Mouse (Mus musculus) stomach, embryonic 14.5 days (tissue): ENCODE results near the gene Slk. TPM values are rescaled to one million over a fixed set of nuclear protein-coding genes. Genes with fewer than 3 reads are reported as not detected.

Experiments used
- ATAC-seq: fragments of 200-750 bp; cut with Nextera tagmentation; 2 replicates; pipeline ENCODE4 v1.8.0; 2017; ENCODE audit warnings: low read depth, moderate TSS enrichment; ENCODE audit not compliant: insufficient number of reproducible peaks, insufficient read depth, low FRiP score
- H3K27ac ChIP-seq: fragments of 300-500 bp; sonication (generic); 2 replicates; pipeline ENCODE4 v1.5.1; 2014; ENCODE audit warnings: mild to moderate bottlenecking, low read length, moderate library complexity, mixed read lengths
- H3K27me3 ChIP-seq: fragments of 300-500 bp; sonication (generic); 2 replicates; pipeline ENCODE4 v1.6.1; 2014; ENCODE audit warnings: low read length, control low read depth, mixed read lengths; ENCODE audit not compliant: control insufficient read depth, insufficient read depth
- H3K36me3 ChIP-seq: fragments of 300-500 bp; sonication (generic); 2 replicates; pipeline ENCODE4 v1.6.1; 2014; ENCODE audit warnings: mild to moderate bottlenecking, control low read depth, low read length, moderate library complexity, mixed read lengths; ENCODE audit not compliant: control insufficient read depth, insufficient read depth
- H3K4me1 ChIP-seq: fragments of 300-500 bp; sonication (generic); 2 replicates; pipeline ENCODE4 v1.6.1; 2014; ENCODE audit warnings: low read length, control low read depth, mixed read lengths; ENCODE audit not compliant: control insufficient read depth, insufficient read depth
- H3K4me2 ChIP-seq: fragments of 300-500 bp; sonication (generic); replicated peaks from 2 replicates; pipeline ENCODE4 v1.6.1; 2014; ENCODE audit warnings: low read depth, low read length, control low read depth
- H3K4me3 ChIP-seq: fragments of 300-500 bp; sonication (generic); 2 replicates; pipeline ENCODE4 v1.5.1; 2014; ENCODE audit warnings: low read depth, low read length, control low read depth
- H3K9ac ChIP-seq: fragments of 300-500 bp; sonication (generic); replicated peaks from 2 replicates; pipeline ENCODE4 v1.6.1; 2014; ENCODE audit warnings: low read depth, mild to moderate bottlenecking, control low read depth, low read length, moderate library complexity, mixed read lengths
- H3K9me3 ChIP-seq: fragments of 300-500 bp; sonication (generic); 2 replicates; pipeline ENCODE4 v1.6.1; 2016; ENCODE audit warnings: low read depth, low read length, control low read depth; ENCODE audit not compliant: control insufficient read depth
- whole genome bisulfite sequencing: fragments of 180-500 bp; shearing (Covaris S2); extraction: QIAGEN DNeasy Blood & Tissue Kit; methylation state at CpG from one replicate; pipeline ENCODE4 v1.1.7; 2014; 5-methylcytosine and 5-hydroxymethylcytosine counted together
- polyA plus RNA-seq: library from polyadenylated mRNA; unstranded; fragments of >200 nt; fragmentation: Nextera tagmentation; extraction: Ambion mirVana; gene quantifications from 2 replicates; pipeline ENCODE4 v1.2.1, GENCODE M21; 2014

Slk gene
- polyA plus RNA-seq, 1 experiment from 2014 or later, result 37.8 TPM

GRCm38 (mm10) chr19:47627450-47627849 lies 48.0 kb downstream of the Slk start:
- no peak for ATAC-seq
- H3K9me3 ChIP-seq, result no peaks in the 10 kb centered on the region
- H3K4me1 ChIP-seq, result no peaks in the 10 kb centered on the region
- H3K27me3 ChIP-seq, result no peaks in the 10 kb centered on the region
- peaks cover 45% of the 10 kb centered on the region for H3K36me3 ChIP-seq
- H3K27ac ChIP-seq, result no peak overlapping the region
- no peak overlapping the region for H3K4me2 ChIP-seq
- no peak overlapping the region for H3K9ac ChIP-seq
- H3K4me3 ChIP-seq, result no peak overlapping the region
- 92% methylated on average over 10 of the region's 10 CpGs for WGBS

GRCm38 (mm10) chr19:47629068-47629467 lies 49.6 kb downstream of the Slk start:
- H3K9me3 ChIP-seq, result no peaks in the 10 kb centered on the region
- H3K27me3 ChIP-seq, result no peaks in the 10 kb centered on the region
- no peaks in the 10 kb centered on the region for H3K4me1 ChIP-seq
- H3K36me3 ChIP-seq, result peaks cover 29% of the 10 kb centered on the region
- no peak overlapping the region for H3K4me3 ChIP-seq
- no peak overlapping the region for H3K27ac ChIP-seq
- ATAC-seq, result no peak
- H3K4me2 ChIP-seq, result no peak overlapping the region
- no peak overlapping the region for H3K9ac ChIP-seq
- 62% methylated on average over 5 of the region's 5 CpGs for WGBS

GRCm38 (mm10) chr19:47630381-47630780 lies 50.9 kb downstream of the Slk start:
- H3K27ac ChIP-seq, result no peak overlapping the region
- no peaks in the 10 kb centered on the region for H3K4me1 ChIP-seq
- H3K9ac ChIP-seq, result no peak overlapping the region
- WGBS, result 78% methylated on average over 5 of the region's 5 CpGs
- no peaks in the 10 kb centered on the region for H3K9me3 ChIP-seq
- no peak overlapping the region for H3K4me2 ChIP-seq
- no peak overlapping the region for H3K4me3 ChIP-seq
- peaks cover 24% of the 10 kb centered on the region for H3K36me3 ChIP-seq
- ATAC-seq, result no peak
- no peaks in the 10 kb centered on the region for H3K27me3 ChIP-seq

GRCm38 (mm10) chr19:47631799-47632198 lies 52.3 kb downstream of the Slk start:
- Histone ChIP-seq H3K36me3 (peaks cover 25% of the 10 kb centered on the region), H3K4me2 (no peak overlapping the region), H3K9ac (no peak overlapping the region), H3K9me3 (no peaks in the 10 kb centered on the region), H3K27ac (no peak overlapping the region), H3K27me3 (no peaks in the 10 kb centered on the region), H3K4me3 (no peak overlapping the region), H3K4me1 (no peaks in the 10 kb centered on the region)
- ATAC-seq, result no peak
- 88% methylated on average over 5 of the region's 5 CpGs for WGBS

GRCm38 (mm10) chr19:47635380-47635779 lies 55.9 kb downstream of the Slk start:
- ATAC-seq, result no peak
- H3K4me2 ChIP-seq, result no peak overlapping the region
- peaks cover 31% of the 10 kb centered on the region for H3K36me3 ChIP-seq
- WGBS, result 84% methylated on average over 4 of the region's 4 CpGs
- no peaks in the 10 kb centered on the region for H3K9me3 ChIP-seq
- H3K4me1 ChIP-seq, result no peaks in the 10 kb centered on the region
- H3K4me3 ChIP-seq, result no peak overlapping the region
- H3K9ac ChIP-seq, result no peak overlapping the region
- no peaks in the 10 kb centered on the region for H3K27me3 ChIP-seq
- no peak overlapping the region for H3K27ac ChIP-seq

- no peak overlapping the region for H3K9ac ChIP-seq
- no peak overlapping the region for H3K4me2 ChIP-seq
- no peak overlapping the region for H3K27ac ChIP-seq
- WGBS, result 49% methylated on average over 2 of the region's 2 CpGs
- no peaks in the 10 kb centered on the region for H3K9me3 ChIP-seq
- no peaks in the 10 kb centered on the region for H3K27me3 ChIP-seq
- no peaks in the 10 kb centered on the region for H3K4me1 ChIP-seq
- H3K36me3 ChIP-seq, result peaks cover 57% of the 10 kb centered on the region
- no peak for ATAC-seq
- H3K4me3 ChIP-seq, result no peak overlapping the region
Measured at GRCm38 (mm10) chr19:47643910-47644309, 64.4 kb downstream of the Slk start.

GRCm38 (mm10) chr19:47645583-47645982 lies 66.1 kb downstream of the Slk start:
- Histone ChIP-seq H3K36me3 (peaks cover 45% of the 10 kb centered on the region), H3K9ac (no peak overlapping the region), H3K4me3 (no peak overlapping the region), H3K27ac (no peak overlapping the region), H3K27me3 (no peaks in the 10 kb centered on the region), H3K4me1 (no peaks in the 10 kb centered on the region), H3K4me2 (no peak overlapping the region), H3K9me3 (no peaks in the 10 kb centered on the region)
- no peak for ATAC-seq
- 75% methylated on average over 6 of the region's 6 CpGs for WGBS

- Histone ChIP-seq H3K4me2 (no peak overlapping the region), H3K9ac (no peak overlapping the region), H3K27me3 (no peaks in the 10 kb centered on the region), H3K4me1 (no peaks in the 10 kb centered on the region), H3K27ac (no peak overlapping the region), H3K4me3 (no peak overlapping the region), H3K9me3 (no peaks in the 10 kb centered on the region), H3K36me3 (peaks cover 35% of the 10 kb centered on the region)
- no peak for ATAC-seq
- WGBS, result 78% methylated on average over 6 of the region's 6 CpGs
Measured at GRCm38 (mm10) chr19:47646508-47647120, 67.1 kb downstream of the Slk start.

- WGBS, result 90% methylated on average over 6 of the region's 6 CpGs
- no peak for ATAC-seq
- H3K4me3 ChIP-seq, result no peak overlapping the region
Measured at GRCm38 (mm10) chr19:47649071-47649470, 69.6 kb downstream of the Slk start.

More at GRCm38 (mm10) chr19:47649071-47649470, 69.6 kb downstream of the Slk start:
- H3K4me1 ChIP-seq, result no peaks in the 10 kb centered on the region
- no peak overlapping the region for H3K27ac ChIP-seq
- no peak overlapping the region for H3K4me2 ChIP-seq
- H3K27me3 ChIP-seq, result no peaks in the 10 kb centered on the region
- no peak overlapping the region for H3K9ac ChIP-seq
- H3K9me3 ChIP-seq, result no peaks in the 10 kb centered on the region
- H3K36me3 ChIP-seq, result peaks cover 26% of the 10 kb centered on the region
